Mouse (Mus musculus) right cerebral cortex, postnatal 36 days (tissue): Measurements from ENCODE around the gene Ubxn1.
"Not testable (repeated sequence)": the region's sequence is repeated elsewhere in the genome, so short reads cannot be mapped to it uniquely, and the experiment has no call there.

Experiments used
- DNase-seq, 2 experiments: peaks; one replicate each; pipeline ENCODE4 v3.0.0; 2022; ENCODE audit warnings: low spot score in 2 of 2, mixed read lengths in 1 of 2

The Ubxn1 gene

DNA sequence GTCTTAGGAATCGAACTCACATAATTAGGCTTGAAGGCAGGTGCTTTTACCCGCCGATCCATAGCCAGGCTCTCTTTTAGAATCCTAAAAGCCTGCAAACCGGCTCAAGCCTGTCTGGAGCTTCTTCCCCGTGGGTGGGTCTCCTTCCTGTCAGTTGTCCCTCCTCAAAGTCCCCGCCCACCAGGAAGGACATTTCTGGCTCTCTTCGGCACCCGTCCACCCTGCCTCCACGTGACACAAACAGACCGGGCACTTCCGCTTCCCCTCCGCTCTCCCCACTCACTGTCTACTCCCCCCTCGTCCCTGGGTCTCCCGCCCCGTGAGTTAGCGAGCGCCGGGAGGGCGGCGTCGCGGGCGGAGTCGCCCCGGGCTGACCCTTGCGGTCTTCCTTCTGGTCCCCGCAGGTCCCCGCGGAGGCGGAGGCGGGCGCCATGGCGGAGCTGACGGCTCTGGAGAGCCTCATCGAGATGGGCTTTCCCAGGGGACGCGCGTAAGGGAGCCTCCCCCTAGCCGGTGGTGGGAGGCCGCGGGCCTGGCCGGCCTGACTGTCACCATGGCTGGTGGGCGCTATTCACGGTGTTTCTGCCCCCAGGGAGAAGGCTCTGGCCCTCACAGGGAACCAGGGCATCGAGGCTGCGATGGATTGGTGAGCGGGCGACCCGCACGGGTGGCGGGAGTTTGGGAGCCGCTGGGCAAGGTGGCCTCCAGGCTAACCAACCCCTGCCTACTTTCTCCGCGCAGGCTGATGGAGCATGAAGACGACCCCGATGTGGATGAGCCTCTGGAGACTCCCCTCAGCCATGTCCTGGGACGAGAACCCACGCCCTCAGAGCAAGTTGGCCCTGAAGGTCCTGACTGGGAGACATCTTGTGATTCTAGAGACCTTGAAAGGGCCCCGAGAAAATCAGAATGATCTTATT, at the start of gene Ubxn1:
Ubxn1 (plus strand) TSS at position 230 of the 920 bp plus-strand sequence.
- DNase-seq = peak; percentile 96 to 97

DNA sequence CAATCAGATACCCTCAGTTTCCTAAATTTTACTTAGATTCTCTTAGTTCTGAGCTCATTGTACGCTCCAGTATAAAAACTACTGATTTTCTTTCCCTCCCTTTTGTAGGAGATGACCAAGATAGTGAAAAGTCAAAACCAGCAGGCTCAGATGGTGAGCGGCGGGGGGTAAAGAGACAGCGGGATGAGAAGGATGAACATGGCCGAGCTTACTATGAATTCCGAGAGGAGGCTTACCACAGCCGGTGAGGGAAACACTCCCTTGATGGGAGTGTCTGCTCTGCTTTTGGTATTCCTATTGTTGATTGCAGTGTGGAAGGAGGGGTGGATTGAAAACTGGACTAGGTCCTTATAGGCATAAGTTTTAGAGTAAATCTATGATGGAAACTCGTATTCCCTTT, 48.6 kb upstream of the Ubxn1 start:
- DNase-seq = no peak

DNA sequence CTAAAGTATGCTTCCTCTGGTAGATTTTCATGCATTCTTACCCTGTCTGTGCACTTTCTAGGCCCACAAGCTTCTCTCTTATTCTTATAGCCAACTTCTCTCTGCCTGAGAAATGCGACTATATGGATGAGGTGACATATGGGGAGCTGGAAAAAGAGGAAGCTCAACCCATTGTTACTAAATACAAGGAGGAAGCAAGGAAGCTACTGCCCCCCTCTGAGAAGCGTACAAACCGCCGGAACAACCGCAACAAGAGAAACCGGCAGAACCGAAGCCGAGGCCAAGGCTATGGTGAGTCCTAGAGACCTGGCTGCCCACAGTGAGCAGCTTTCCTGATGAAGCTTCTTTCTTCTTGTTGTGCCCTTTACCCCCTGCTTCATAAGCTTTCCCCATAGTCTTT, 41.6 kb upstream of the Ubxn1 start, which contains the start of gene AC129217.1:
AC129217.1 (plus strand) TSS at position 114 of the 400 bp plus-strand sequence.
- no peak for DNase-seq

DNA sequence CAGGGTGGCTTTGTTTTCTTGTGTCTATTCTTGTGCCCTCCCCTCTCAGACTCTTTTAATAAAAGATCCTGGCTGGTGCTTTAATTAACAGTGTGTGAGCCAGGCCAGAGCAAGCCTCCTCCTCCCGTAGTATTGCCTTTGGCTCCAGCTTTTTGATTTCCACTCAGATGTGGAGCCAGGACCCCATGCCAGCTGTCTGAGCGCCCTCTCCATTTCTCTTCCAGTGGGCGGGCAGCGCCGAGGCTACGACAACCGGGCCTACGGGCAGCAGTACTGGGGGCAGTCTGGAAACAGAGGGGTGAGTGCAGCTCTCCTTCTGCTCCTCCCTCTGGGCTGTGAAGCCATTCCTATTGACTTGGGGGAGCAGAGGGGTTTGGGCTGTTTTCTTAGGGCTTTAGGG, 40.6 kb upstream of the Ubxn1 start:
- DNase-seq = no peak

DNA sequence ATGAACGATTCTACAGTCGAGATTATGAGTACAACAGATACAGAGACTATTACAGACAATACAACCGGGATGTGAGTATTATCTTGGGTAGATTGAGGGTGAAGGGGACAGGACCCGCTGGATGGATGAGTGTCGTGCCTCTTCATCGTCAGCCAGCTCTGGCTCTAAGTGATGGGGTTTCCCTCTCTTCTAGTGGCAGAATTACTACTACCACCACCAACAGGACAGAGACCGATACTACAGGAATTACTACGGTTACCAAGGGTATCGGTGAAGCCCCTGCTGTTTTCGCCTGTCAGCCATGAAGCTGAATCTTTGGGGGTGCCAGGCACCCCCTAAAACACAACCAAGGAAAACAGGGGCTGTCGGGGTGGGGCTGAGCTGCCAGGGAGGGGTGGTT, 40.0 kb upstream of the Ubxn1 start:
- no peak for DNase-seq

DNA sequence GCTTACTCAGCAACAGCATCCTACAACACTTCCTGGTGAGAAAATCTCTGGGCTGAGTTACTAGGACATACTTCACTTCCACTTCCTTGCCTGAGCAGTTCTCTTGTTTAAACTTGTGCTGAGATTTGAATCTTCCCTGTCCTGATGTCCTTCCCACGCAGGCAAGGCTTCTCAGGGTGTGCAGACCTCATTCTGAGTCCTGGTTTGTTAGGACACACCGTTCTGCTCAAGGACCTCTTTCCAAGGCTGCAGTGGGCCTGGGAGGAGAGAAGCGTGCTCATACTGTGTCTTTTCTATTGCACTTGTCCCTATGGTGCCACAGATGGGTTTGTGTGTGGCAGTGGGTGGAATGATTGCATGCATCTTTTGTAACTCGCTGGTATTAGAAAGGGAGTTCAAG, 38.3 kb upstream of the Ubxn1 start:
- DNase-seq = no peak

DNA sequence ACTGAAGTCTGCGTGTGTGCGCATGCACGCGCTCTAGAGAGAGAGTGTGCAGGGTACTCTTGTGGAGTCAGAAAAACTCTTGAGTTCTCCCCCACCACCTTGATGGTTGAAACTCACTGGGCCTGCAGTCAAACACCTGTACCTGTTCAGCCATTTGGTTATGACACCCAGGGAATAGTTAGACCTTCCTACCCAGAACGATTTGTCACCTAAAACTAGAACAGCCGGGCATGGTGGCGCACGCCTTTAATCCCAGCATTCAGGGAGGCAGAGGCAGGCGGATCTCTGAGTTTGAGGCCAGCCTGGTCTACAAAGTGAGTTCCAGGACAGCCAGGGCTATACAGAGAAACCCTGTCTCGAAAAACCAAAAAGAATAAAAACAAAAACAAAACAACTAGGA, 35.0 kb upstream of the Ubxn1 start:
- not testable (repeated sequence) for DNase-seq

DNA sequence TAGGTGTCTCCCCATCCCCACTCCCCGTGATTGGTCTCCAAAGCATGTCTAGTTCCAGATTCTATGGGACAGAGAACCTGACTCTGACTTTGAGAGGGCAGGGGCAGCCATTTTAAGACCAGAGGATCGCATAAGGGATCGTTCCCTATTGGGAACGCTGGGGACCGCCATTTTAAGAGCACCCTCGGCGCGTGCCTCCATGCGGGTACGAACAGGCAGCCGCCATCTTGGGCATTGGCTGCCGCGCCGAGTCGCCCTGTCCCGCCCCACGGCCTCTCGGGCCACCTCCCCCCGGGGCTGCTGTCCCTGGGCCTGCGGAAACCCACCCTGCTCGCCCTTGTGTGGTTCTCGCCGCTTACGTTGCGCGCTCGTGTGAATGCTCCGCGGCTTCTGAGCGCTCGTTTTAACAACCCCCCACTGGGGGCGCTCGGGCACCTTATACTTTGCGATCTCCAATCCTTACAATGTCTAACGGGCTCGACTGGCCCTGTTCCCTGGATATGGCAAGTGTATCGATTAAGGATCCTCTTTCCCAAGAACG, 34.0 kb upstream of the Ubxn1 start, which contains the start of gene Bscl2:
Bscl2 (plus strand) TSS at position 217 of the 541 bp plus-strand sequence.
- peak; percentile 84 to 85 for DNase-seq

DNA sequence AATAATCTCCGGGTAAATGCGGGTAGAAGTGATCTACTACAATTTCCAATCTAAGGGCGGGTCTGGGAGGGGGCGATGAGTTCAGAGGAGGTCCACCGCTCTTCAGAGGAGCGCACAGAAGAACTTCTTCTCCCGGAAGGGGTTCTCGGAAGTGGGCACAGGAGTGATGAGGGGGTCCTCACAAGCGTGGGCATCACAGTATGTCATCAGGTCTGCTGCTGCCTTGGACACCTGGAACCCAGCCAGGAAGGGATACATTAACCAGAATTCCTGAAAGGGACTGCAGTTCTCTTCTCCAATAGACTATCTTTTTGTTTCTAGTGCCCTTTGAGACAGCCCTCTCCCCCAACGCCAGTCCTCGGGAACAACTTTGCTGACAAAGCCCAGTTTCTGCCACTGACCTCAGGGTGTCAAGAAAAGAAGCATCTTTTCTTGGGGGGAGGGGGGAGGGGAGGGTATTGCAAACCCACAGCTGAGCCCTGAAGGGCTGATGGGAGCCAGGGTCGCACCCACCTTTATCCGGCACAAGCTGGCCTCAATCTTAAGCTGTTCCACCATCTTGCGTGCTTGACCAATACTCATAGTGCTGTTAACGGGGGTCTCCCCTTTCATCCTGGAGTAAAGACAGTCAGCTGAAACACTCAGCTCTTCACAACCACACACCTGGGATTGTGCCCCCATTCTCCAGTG, 33.1 kb upstream of the Ubxn1 start:
- DNase-seq = no peak

DNA sequence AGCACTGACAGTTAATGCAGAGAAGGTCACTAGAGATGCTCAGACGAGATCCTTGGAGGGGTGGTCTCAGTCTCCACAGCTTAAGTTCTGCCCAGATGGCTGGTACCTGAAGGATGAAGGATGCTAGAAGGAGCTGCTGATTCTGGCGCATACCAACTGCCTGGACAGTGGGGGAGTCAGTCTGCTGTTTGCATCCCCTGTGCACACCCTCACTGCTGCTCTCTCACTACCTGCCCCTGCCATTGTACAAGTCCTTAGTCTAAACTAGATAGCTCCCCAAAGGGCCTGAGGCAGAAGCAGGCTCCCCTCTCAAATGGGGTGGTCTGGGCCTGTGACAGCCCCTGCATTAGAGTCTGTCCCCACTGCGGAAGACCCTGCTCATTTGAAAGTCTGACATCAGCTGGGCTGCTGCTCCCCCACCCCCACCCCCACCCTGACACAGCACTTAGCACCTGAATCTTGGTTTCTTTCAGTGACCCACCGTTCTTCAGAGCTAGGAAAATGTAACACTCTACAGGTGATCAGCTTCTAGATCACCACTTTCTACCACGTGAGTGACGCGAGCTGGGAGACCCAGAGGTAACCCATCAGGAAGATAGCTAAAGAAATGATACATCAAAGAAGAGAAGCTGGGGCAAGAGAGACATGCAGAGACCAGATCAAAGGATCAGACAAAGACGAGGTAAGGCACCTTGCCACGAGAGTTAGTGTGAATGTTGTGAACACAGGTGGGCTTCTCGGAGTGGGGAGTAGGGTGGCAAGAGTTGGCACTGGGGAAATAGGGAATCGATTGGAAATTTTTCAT, 32.0 kb upstream of the Ubxn1 start, which contains the start of gene Gng3:
Gng3 (minus strand) TSS at position 92 of the 805 bp plus-strand sequence.
- peak; percentile 84 to 90 for DNase-seq

DNA sequence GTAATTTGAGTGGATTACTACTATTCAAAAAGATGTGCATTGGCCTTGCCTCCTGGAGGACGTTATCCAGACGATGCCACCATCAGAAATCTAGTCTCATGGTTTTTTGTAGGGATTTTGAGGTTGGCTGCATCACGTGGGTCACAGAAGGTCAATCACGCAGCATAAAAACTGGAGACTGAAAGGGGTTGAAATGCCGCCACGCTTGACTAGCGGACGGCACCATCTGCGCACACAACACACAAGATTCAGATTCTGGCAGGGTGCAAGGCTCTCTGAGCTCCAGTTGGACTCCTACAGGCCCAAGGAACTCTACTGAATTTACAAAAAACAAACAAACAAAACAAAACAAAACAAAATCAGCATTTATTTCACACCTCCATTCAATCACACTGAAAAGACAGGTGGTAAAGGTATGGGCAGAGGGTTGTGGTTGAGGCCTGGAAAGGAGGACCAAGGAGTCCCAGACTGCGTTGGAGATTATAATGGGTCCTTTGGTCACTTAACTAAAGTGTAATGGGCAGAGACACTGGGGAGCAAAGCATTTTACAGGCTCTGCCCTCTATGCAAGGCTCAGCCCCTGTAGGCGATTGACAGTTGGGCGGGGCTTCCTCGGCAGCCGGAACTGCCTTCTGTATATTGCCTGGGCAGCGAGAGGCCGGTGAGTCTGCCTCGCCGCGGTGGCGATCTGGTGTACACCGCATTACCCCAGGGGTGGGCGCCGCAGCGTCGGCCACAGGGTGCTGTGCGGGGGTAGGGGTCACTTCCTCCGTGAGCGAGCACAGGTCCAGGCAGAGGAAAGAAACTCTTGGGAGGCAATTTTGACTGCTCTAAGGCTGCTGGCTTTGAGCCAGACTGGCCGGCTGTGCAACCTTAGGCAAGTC, 31.1 kb upstream of the Ubxn1 start:
- peak; percentile 73 to 77 for DNase-seq

DNA sequence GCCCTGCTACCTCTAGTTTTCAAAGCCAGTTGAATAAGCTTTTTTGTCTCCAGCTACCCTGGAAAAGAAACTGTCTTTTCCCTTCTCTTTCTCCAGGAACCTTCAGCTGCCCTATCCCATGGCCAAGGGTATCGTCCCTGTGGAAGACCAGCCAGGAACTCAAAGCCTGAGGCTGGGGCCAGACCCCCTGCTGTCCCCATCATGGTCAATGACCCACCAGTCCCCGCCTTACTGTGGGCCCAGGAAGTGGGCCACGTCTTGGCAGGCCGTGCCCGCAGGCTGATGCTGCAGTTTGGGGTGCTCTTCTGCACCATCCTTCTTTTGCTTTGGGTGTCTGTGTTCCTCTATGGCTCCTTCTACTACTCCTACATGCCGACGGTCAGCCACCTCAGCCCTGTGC, 30.3 kb upstream of the Ubxn1 start:
- no peak for DNase-seq

DNA sequence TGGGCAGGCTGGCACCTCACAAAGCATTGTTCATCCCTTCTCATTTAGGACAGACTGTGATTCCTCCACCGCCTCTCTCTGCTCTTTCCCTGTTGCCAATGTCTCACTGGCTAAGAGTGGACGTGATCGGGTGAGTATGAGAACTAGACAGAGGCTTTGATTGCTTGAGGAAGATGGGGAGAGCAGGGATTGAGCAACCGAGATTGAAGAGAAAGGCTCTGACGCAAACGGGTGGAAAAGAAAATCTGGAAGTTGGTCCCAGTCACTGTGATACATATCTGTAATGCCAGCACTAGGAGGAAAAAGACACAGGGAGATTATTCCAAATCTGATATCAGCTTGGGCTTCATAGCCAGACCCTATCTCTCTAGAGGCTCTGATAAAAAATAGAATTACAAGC, 28.3 kb upstream of the Ubxn1 start:
- no peak for DNase-seq

DNA sequence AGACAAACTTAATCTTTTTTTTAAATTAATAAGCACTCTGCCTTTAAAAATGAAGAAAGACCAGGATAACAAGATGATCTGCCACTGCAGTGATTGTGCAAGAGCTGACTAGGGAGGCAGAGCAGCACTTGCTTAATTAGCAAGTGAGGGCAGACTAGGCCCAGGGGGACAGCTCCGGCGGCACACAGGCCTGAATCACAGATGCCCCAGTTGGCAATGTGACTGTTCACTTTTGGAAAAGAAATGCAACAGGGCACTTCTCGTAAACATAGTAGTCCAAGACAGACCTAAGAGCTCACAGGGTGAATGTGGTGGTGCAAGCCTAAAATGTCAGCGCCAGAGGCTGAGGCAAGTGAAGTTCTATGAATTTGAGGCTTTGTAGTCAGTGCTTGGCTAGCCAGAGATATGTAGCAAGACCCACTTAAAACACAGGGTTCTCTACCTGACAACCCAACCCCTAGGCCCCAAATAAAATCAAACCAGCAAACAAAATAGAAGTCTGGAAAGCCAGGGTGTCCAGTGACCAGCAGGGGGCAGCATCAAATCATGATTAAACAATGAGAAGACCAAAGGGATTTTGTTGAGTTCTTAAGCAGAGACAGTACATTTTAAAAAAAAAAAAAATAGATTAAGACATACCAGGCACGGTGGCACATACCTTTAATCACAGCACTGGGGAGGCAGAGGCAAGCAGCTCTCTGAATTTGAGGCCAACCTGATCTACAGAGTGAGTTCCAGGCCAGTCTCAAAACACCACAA, 26.7 kb upstream of the Ubxn1 start:
- peak; percentile 49 to 50 for DNase-seq

DNA sequence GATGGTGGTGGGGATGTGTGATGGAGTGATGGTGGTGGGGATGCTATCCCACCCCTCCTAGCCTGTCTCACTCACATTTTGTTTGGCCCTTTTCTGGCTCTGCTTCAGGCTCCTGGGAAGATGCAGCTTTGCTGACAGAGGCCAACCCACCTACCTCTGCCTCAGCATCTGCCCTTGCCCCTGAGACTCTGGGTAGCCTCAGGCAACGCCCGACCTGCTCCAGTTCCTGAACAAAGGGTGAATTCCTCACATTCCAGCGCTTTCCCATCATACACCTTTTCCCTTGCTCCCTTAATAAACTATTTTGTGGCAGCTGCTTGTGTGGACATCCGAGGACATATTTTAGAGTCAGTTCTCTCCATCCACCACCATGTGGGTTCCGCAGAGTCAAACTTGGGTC, 22.9 kb upstream of the Ubxn1 start:
- DNase-seq = no peak

DNA sequence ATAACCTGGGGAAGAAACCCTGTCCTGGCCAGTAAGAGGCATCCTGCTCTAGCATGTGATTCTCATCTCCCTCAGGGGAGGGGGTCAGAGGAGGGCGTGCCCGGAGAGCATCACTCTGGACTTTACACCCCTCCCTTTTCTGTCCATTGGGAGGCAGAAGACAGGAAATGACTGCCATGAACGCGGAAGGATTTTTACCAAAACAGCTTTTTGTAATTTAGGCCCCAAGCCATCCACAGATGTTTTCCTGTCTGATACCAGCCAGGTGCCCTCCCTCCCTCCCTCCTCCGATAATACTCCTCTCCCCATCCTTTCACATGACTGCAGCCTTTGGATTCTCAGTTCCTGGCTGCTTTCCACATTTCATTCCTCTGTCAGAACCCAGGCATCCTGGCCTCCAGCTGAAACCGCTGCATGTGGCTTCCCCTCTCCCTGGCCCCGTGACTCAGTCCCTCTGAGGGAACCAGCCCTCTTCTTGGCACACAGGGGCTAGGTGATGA, 20.8 kb upstream of the Ubxn1 start, which contains the start of gene Lrrn4cl:
Lrrn4cl (plus strand) TSS at position 367 of the 500 bp plus-strand sequence.
- no peak for DNase-seq

DNA sequence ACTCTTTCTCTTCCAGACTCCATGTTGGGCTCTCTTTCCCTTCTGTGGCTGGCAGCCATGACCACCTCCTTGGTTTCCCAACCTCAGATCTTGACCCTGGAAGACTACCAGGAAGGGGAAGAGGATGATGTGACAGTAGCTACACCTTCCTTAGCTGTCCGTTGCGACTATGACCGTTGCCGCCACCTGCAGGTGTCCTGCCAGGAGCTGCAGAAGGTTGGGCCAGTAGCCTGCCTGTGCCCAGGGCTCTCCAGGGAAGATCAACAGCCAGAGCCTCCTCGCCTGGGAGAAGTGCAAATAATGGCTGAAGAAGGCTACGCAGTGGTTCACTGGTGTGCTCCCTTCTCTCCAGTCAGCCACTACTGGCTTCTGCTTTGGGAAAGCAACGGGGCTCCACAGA, 19.7 kb upstream of the Ubxn1 start:
- no peak for DNase-seq

DNA sequence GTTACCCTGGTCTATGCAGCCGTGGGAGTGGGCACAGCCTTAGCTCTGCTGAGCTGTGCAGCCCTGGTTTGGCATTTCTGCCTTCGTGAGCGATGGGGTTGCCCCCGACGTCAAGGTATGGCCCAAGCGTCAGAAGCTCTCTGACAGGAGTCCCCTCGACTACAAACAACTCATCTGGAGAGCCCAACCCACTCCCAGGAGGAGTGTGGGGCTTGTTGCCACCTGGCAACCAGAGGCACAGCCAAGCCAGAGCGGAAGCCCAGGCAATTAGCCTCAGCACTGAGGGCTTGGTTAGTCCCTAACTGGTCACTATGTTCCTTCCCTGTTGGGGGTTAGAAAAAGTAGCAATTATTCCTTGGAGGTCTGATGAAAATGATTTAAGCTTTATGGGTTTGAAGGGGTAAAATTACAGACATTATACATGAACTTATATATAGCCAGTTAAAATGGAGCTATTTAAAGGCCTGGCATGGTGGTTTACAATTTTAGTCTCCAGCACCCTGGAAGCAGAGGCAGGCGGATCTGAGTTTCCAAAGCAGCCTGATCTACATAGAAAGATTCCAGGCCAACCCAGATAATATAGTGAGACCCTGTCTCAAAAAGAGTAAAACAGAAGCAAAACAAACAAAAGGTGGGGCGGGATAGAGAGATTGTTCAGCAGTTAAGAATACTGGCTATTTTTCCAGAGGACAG, 18.9 kb upstream of the Ubxn1 start:
- no peak for DNase-seq

DNA sequence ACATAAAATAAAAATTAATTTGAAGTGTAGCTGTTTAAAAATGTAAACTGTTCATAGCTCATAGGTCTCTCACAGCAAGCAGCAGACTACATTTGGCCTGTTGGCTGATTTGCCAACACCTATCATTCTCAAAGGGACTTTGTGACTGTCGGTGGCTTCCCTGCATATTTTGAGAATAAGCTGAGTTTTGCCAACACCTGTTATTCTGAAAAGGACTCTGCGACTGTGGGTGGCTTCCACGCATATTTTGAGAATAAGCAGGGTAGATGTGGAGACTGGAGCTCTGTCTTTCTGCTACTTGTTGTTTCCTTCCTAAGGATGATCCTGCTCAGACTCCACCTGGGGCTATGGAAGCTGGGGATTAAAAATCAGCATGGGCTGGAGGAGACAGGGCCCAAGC, 18.2 kb upstream of the Ubxn1 start:
- no peak for DNase-seq
